Mouse (Mus musculus) erythroid progenitor cell, adult 5-6 weeks (primary cell): ENCODE results near the gene Morc3. TPM values are rescaled to one million over a fixed set of nuclear protein-coding genes. Genes with fewer than 3 reads are reported as not detected.
A peak's percentile ranks its signal among the peaks of the same experiment; 100 is the strongest.

ENCODE experiments used
- ATAC-seq: replicated peaks from 2 replicates; pipeline ENCODE4 v1.8.0; 2016; ENCODE audit warnings: moderate number of reproducible peaks, mild to moderate bottlenecking, moderate TSS enrichment, inconsistent platforms; ENCODE audit not compliant: poor library complexity, low FRiP score, severe bottlenecking
- total RNA-seq, 2 experiments: library from RNA; stranded (forward) in 1 of 2; stranded (reverse) in 1 of 2; fragments of 150-400 nt in 1 of 2; fragments of 186-747, 209-891 nt in 1 of 2; gene quantifications; 2 replicates each; pipeline versions ENCODE4 v1.2.3 to v1.2.4; 2015 to 2017; ENCODE audit warnings: low replicate concordance in 2 of 2

The Morc3 gene
- total RNA-seq, 2 experiments from 2014 or later: 133 to 212 TPM

DNA sequence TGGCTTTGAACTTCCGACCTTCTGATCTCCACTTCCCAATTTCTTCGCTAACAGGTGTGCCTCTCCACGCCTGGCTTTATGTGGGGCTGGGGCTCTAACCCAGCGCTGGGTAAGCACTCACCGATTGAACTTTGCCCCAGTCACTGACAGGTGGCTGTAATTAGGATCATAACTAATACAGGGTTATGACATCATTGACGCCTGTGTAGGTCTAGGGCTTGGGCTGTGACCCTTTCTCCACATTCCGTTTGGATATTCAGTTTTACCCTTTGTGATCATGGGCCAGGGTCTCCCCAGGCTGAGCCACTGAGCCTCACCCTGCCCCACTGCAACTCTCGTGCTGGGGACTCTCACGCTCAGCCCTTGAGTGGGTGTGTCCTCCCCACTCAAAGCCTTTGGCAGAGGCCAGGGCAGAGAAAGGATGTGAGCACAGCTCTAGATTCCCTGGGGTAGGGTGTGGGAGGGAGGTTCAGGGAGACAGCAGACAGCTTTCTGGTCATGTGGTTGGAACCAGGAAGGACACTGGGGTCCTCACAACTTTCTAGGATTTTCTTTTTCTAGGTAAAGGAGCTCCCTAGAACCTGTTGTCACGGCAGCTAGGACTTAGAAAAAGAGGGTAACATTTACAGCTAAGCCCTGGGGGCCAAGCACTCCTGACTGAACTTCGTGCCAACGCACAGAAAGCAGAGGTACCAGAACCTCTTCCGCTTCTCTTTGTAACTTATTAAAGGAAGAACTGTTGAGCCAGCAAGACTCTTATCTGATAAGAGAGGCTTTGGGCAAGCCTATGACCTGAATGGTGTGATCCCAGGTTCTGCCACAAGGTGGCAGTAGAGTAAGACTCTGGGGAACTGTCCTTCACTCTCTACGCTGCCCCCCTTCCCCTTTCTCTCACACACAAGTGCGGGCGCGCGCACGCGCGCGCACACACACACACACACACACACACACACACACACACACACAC, 86.1 kb downstream of the Morc3 start:
- peak; percentile 87 for ATAC-seq

DNA sequence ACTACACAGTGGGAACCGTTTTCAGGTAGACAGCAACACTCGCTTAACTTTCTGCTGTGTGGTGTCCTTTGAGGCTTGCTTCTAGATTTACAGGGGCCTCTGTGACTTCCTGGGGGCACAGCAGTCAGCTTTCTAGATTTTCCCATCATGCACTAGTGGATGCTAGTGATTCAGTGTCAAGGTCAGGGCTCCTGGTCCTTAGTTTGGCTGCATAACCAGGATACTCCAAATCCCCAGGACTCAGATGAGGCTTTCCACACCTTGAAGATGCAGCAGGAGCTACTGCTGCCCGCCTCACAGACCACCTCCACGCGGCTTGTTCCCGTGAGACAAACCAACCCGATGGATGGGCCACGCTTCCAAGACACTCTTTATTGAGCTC, 86.7 kb downstream of the Morc3 start:
- no peak for ATAC-seq

DNA sequence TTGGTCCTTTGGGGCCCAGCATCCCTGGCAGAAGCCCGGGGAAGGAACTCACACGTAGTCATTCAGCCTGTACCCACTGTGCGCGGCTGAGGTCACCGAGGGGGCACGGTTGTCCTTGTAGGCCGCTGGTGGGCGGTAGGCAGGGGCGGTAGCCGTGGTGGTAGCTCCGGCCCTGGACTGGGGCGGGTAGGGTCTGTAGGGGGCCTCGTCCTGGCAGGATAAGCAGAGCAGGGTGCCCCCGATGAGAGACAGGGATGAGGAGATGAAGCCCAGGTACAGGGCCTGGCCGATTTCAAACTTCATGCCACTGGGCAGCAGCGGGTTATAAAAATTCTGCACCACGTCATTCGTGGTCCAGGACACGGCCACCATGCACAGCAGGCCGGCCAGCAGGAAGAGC, 87.3 kb downstream of the Morc3 start:
- no peak for ATAC-seq

DNA sequence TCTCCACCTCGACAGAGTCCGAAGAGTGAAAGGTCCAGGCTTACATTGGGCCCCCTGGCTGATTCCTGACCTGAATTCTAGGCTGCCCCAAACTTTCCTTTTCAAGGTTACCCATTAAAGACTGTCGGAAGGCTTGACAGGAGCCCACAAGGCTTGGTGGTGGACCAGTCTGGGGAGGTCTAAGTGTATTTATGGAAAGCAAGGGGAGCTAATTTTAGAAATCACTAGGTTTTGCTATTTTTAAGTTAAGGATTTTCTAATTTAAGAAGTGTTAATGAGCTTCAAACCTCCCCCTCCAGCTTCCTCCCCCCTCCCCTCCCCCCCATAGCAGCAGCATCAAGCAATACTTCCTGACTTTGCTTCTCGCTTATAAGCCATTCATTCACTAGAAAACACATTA, 88.8 kb downstream of the Morc3 start:
- no peak for ATAC-seq

DNA sequence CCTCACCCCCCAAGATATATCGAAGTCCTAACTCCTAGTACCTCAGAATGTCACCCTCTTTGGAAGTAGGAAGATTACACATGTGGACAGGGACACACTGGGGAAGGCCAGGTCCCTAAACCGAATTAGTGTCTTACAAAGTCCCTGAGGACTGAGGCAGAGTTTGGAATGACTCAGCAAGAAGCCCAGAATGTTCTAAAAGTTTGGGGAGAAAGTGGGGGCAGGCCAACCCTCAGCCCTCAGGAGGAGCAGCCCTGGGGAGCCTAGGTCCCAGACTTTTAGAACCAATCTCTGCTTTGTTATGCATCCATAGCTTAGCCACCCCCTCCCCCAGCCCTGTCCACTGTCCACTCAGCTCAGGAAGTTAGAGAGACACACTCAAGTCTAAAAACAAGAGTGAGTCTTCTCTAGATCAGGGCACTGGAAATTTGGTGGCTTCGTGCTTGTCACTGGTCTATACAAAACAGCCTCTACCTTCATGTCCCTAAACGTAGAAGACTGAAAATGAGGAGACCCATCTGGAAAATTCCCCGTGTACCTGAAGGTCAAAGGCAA, 91.0 kb downstream of the Morc3 start:
- no peak for ATAC-seq

DNA sequence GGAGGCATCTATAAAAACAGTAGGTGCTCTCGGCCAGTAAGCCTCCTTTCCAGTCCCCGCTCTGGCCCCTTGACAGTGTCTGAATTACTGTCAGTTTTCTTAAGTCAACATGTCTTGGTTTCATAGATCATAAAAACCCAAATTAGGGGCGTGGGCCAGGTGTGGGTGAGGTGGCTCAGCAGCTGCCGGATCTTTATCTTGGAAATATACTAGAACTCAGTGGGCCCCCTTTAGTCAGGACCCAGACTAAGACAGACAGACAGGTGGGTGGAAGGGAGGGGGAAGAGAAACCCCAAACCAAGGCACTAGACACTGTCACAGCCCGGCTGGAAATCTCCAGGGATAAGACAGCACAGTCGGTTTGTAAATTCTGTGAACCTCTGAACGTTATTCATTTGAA, 91.9 kb downstream of the Morc3 start:
- no peak for ATAC-seq

Other genes starting within 250 kb of the Morc3 start
- 27.7 and 32.8 TPM in 2 replicates for gene Setd4, start 228.1 kb upstream of the Morc3 start, total RNA-seq (2015; ENCODE audit: low replicate concordance)
- 5.9 and 8.1 TPM in 2 replicates for gene Setd4, start 228.1 kb upstream of the Morc3 start, total RNA-seq (2017; ENCODE audit: low replicate concordance)
- 15.1 and 22.2 TPM in 2 replicates for gene Cbr1, start 226.3 kb upstream of the Morc3 start, total RNA-seq (2015; ENCODE audit: low replicate concordance)
- 15.9 and 24.0 TPM in 2 replicates for gene Cbr1, start 226.3 kb upstream of the Morc3 start, total RNA-seq (2017; ENCODE audit: low replicate concordance)
- gene Gm5678, start 204.0 kb upstream of the Morc3 start, total RNA-seq (2015; ENCODE audit: low replicate concordance): not detected in 2 replicates
- not detected in 2 replicates for gene Gm5678, start 204.0 kb upstream of the Morc3 start, total RNA-seq (2017; ENCODE audit: low replicate concordance)
- not detected in 2 replicates for gene Cbr3, start 148.9 kb upstream of the Morc3 start, total RNA-seq (2015; ENCODE audit: low replicate concordance)
- gene Cbr3, start 148.9 kb upstream of the Morc3 start, total RNA-seq (2017; ENCODE audit: low replicate concordance): 1.7 TPM in 1 of 2 replicates, not detected in the other
- gene Dop1b, start 120.2 kb upstream of the Morc3 start, total RNA-seq (2015; ENCODE audit: low replicate concordance): 98.0 and 113 TPM in 2 replicates
- 24.0 and 36.8 TPM in 2 replicates for gene Dop1b, start 120.2 kb upstream of the Morc3 start, total RNA-seq (2017; ENCODE audit: low replicate concordance)
- gene Chaf1b, start 51.8 kb downstream of the Morc3 start, total RNA-seq (2015; ENCODE audit: low replicate concordance): 44.3 and 52.8 TPM in 2 replicates
- 18.5 and 52.9 TPM in 2 replicates for gene Chaf1b, start 51.8 kb downstream of the Morc3 start, total RNA-seq (2017; ENCODE audit: low replicate concordance)
- not detected in 2 replicates for gene Cldn14, start 176.7 kb downstream of the Morc3 start, total RNA-seq (2015; ENCODE audit: low replicate concordance)
- gene Cldn14, start 176.7 kb downstream of the Morc3 start, total RNA-seq (2017; ENCODE audit: low replicate concordance): not detected in 2 replicates